Mouse (Mus musculus) cerebellum, adult 2 months (tissue): ENCODE measurements around the gene Wdtc1.

ENCODE experiments used
- CTCF ChIP-seq: fragments of 200-500 bp; IDR thresholded peaks from 2 replicates; pipeline ENCODE4 v1.5.1; 2011; ENCODE audit warnings: low read depth, mild to moderate bottlenecking, control low read depth, low read length, moderate library complexity, borderline replicate concordance; ENCODE audit not compliant: insufficient read depth
- POLR2A ChIP-seq: fragments of 200-500 bp; IDR thresholded peaks from 2 replicates; pipeline ENCODE4 v1.6.1; 2011; ENCODE audit warnings: low read length, control low read depth, borderline replicate concordance; ENCODE audit not compliant: insufficient read depth

DNA sequence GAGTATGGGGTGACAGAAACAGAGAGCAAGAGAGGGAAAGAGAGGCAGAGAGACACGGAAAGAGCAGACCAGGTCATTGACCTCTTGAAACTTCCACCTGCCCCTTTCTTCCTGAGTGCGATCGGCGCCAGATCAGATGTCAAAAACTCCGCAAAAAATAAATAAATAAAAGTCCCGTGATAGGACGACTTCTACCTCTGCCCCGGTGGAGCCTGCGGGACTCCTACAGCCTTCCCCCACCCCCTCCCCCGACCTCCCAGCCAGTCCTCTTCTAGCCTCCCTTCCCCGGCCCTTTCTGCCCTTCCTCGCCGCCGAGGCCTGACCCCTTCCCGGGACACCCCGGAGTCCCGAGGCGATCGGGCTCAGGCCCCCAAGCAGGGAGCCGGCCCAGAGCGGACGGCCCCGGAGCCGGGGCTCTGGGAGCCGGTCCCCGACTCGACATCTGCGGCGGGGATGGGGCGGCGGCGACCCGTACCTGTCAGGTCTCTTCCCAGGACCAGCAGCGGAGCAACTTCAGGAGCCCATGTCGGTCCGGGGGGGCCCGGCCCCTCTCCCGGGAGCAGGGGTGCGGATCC is 14.7 kb downstream of the Wdtc1 start:
- TF ChIP-seq CTCF (no peak), POLR2A (no peak)
